Mouse (Mus musculus) heart, postnatal 36 days (tissue): ENCODE results near the gene Sirt3. TPM values are rescaled to one million over a fixed set of nuclear protein-coding genes. Genes with fewer than 3 reads are reported as not detected.

Source experiments
- DNase-seq, 2 experiments: peaks; one replicate each; pipeline ENCODE4 v3.0.0; 2021 to 2022
- intact Hi-C: fragments of 180-260 bp; cut with DNase I; formaldehyde crosslinking; loops from one replicate; pipeline ENCODE4 v1.15.1; 2025
- total RNA-seq, 2 experiments: library from RNA; stranded (reverse); gene quantifications; 2 replicates each; pipeline ENCODE4 v1.2.3; 2021

Gene Sirt3
- total RNA-seq, 2 experiments from 2014 or later, result 62.1 to 71.1 TPM

GRCm38 (mm10) chr7:140828171-140828881 lies 53.8 kb downstream of the Sirt3 start:
- no peak for DNase-seq
- intact Hi-C loops, result no loop called here

- intact Hi-C loops, result no loop called here
Measured at GRCm38 (mm10) chr7:140822731-140823130, 59.4 kb downstream of the Sirt3 start.

GRCm38 (mm10) chr7:140821653-140822329 lies 60.3 kb downstream of the Sirt3 start, which contains the start of gene Zfp941:
TSS of gene Zfp941 (minus strand) at chr7:140822178.
- intact Hi-C loops, result no loop called here

More at GRCm38 (mm10) chr7:140822731-140823130, 59.4 kb downstream of the Sirt3 start:
- DNase-seq, result no peak

GRCm38 (mm10) chr7:140821305-140821652 lies 60.8 kb downstream of the Sirt3 start:
- intact Hi-C loops, result no loop called here
- DNase-seq, result no peak

More at GRCm38 (mm10) chr7:140821653-140822329, 60.3 kb downstream of the Sirt3 start, which contains the start of gene Zfp941:
- no peak for DNase-seq

GRCm38 (mm10) chr7:140820173-140820572 lies 61.9 kb downstream of the Sirt3 start:
- no peak for DNase-seq
- intact Hi-C loops, result no loop called here

Other genes starting within 250 kb of the Sirt3 start
- not detected for gene Olfr53, start 235.9 kb downstream of the Sirt3 start, total RNA-seq
- not detected for gene Olfr539, start 222.4 kb downstream of the Sirt3 start, total RNA-seq
- not detected for gene Olfr45, start 200.4 kb downstream of the Sirt3 start, total RNA-seq
- not detected for gene Olfr541, start 185.0 kb downstream of the Sirt3 start, total RNA-seq
- gene Cyp2e1, start 118.6 kb downstream of the Sirt3 start, total RNA-seq, result 10 to 100 TPM in 1 of 2 experiments, 1 to 10 TPM in 1; 4.3 to 13.2 TPM
- gene Syce1, start 94.5 kb downstream of the Sirt3 start, total RNA-seq, result not detected
- under 1 TPM; 0.19 to 0.35 TPM for gene Zfp941, start 60.1 kb downstream of the Sirt3 start, total RNA-seq
- 1 to 10 TPM in 1 of 2 experiments, under 1 TPM in 1; 0.44 to 1.2 TPM for gene Urah, start 47.3 kb downstream of the Sirt3 start, total RNA-seq
- 10 to 100 TPM; 23.9 to 24.8 TPM for gene Scgb1c1, start 36.8 kb downstream of the Sirt3 start, total RNA-seq
- not detected for gene Odf3, start 34.5 kb downstream of the Sirt3 start, total RNA-seq
- gene Gm45785, start 26.0 kb downstream of the Sirt3 start, total RNA-seq, result not detected
- gene Ric8a, start 25.4 kb downstream of the Sirt3 start, total RNA-seq, result 10 to 100 TPM; 19.8 to 22.4 TPM
- gene Bet1l, start 24.7 kb downstream of the Sirt3 start, total RNA-seq, result 10 to 100 TPM; 10.3 to 11.0 TPM
- 10 to 100 TPM; 85.8 to 92.3 TPM for gene Psmd13, start 341 bp downstream of the Sirt3 start, total RNA-seq
- gene Cox8b, start 18.1 kb upstream of the Sirt3 start, total RNA-seq, result 1,000 to 10,000 TPM; 2,774 to 2,839 TPM
- not detected for gene Nlrp6, start 38.6 kb upstream of the Sirt3 start, total RNA-seq
- 1 to 10 TPM; 4.4 to 4.9 TPM for gene Pgghg, start 59.1 kb upstream of the Sirt3 start, total RNA-seq
- gene Ifitm5, start 68.0 kb upstream of the Sirt3 start, total RNA-seq, result under 1 TPM in 1 of 2 experiments, not detected in 1; 0.42 TPM
- gene Gm45717, start 73.6 kb upstream of the Sirt3 start, total RNA-seq, result under 1 TPM in 1 of 2 experiments, not detected in 1; 0.76 TPM
- 100 to 1,000 TPM; 111 to 112 TPM for gene Ifitm2, start 73.7 kb upstream of the Sirt3 start, total RNA-seq
- gene Ifitm1, start 84.9 kb upstream of the Sirt3 start, total RNA-seq, result 1 to 10 TPM; 3.4 to 4.1 TPM
- gene Ifitm3, start 128.5 kb upstream of the Sirt3 start, total RNA-seq, result 100 to 1,000 TPM; 113 to 167 TPM
- 1 to 10 TPM in 1 of 2 experiments, under 1 TPM in 1; 0.47 to 1.0 TPM for gene Ifitm6, start 135.6 kb upstream of the Sirt3 start, total RNA-seq
- not detected for gene Gm17387, start 146.8 kb upstream of the Sirt3 start, total RNA-seq
- gene B4galnt4, start 178.8 kb upstream of the Sirt3 start, total RNA-seq, result not detected
- not detected for gene Pkp3, start 195.9 kb upstream of the Sirt3 start, total RNA-seq
- gene Sigirr, start 218.3 kb upstream of the Sirt3 start, total RNA-seq, result 1 to 10 TPM; 5.6 to 9.5 TPM
- under 1 TPM; 0.14 to 0.33 TPM for gene Ano9, start 235.5 kb upstream of the Sirt3 start, total RNA-seq
- 10 to 100 TPM; 25.8 to 36.2 TPM for gene Ptdss2, start 240.1 kb upstream of the Sirt3 start, total RNA-seq